Mouse (Mus musculus): ENCODE results near the gene Acvrl1.

- TF ChIP-seq CTCF (IDR thresholded peaks at IDR 0.05; ENCODE audit: control insufficient read depth, insufficient read depth, insufficient replicate concordance, low read depth, low read length) (no peak), POLR2A (IDR thresholded peaks at IDR 0.05; ENCODE audit: control insufficient read depth, low read depth, low read length) (no peak)
These were observed 19.6 kb downstream of the Acvrl1 start for GRCm38 (mm10) chr15:101147910-101148273.

All from testis, adult 2 months (tissue).